Mouse (Mus musculus) embryonic facial prominence, embryonic 11.5 days (tissue): ENCODE measurements around the gene Nlrp6. TPM values are rescaled to one million over a fixed set of nuclear protein-coding genes. Genes with fewer than 3 reads are reported as not detected.
A peak's percentile ranks its signal among the peaks of the same experiment; 100 is the strongest.

ENCODE experiments used
- ATAC-seq: fragments of 200-750 bp; cut with Nextera tagmentation; replicated peaks from 2 replicates; pipeline ENCODE4 v1.8.0; 2017; ENCODE audit warnings: low read depth; ENCODE audit not compliant: insufficient number of reproducible peaks, low FRiP score, low TSS enrichment
- DNase-seq: peaks from one replicate; pipeline ENCODE4 v3.0.0-alpha.2; 2015; ENCODE audit warnings: low spot score
- H3K27ac ChIP-seq: fragments of 300-500 bp; sonication (generic); replicated peaks from 2 replicates; pipeline ENCODE4 v1.5.1; 2014; ENCODE audit warnings: mild to moderate bottlenecking, low read depth, low read length, control low read depth
- H3K27me3 ChIP-seq: fragments of 300-500 bp; sonication (generic); 2 replicates; pipeline ENCODE4 v1.6.1; 2014; ENCODE audit warnings: mild to moderate bottlenecking, low read length, moderate library complexity, mixed read lengths; ENCODE audit not compliant: control insufficient read depth, insufficient read depth
- H3K36me3 ChIP-seq: fragments of 300-500 bp; sonication (generic); replicated peaks from 2 replicates; pipeline ENCODE4 v1.6.1; 2014; ENCODE audit warnings: low read depth, mild to moderate bottlenecking, low read length, moderate library complexity, mixed read lengths; ENCODE audit not compliant: control insufficient read depth, insufficient read depth
- H3K4me1 ChIP-seq: fragments of 300-500 bp; sonication (generic); 2 replicates; pipeline ENCODE4 v1.6.1; 2014; ENCODE audit warnings: low read length, mixed read lengths; ENCODE audit not compliant: control insufficient read depth, insufficient read depth
- H3K4me2 ChIP-seq: fragments of 300-500 bp; sonication (generic); 2 replicates; pipeline ENCODE4 v1.6.1; 2014; ENCODE audit warnings: low read depth, mild to moderate bottlenecking, control low read depth, low read length, moderate library complexity
- H3K4me3 ChIP-seq: fragments of 300-500 bp; sonication (generic); 2 replicates; pipeline ENCODE4 v1.5.1; 2014; ENCODE audit warnings: low read depth, low read length, control low read depth
- H3K9ac ChIP-seq: fragments of 300-500 bp; sonication (generic); replicated peaks from 2 replicates; pipeline ENCODE4 v1.6.1; 2014; ENCODE audit warnings: mild to moderate bottlenecking, control low read depth, low read length
- H3K9me3 ChIP-seq: fragments of 300-500 bp; sonication (generic); replicated peaks from 2 replicates; pipeline ENCODE4 v1.6.1; 2016; ENCODE audit warnings: mild to moderate bottlenecking, low read length, inconsistent platforms, mixed read lengths; ENCODE audit not compliant: control insufficient read depth
- WGBS: fragments of 180-500 bp; shearing (Covaris S2); extraction: QIAGEN DNeasy Blood & Tissue Kit; methylation state at CpG from one replicate; pipeline ENCODE4 v1.1.7; 2014; 5-methylcytosine and 5-hydroxymethylcytosine counted together
- polyA plus RNA-seq: library from polyadenylated mRNA; unstranded; fragments of >200 nt; fragmentation: Nextera tagmentation; extraction: Ambion mirVana; gene quantifications from 2 replicates; pipeline ENCODE4 v1.2.1, GENCODE M21; 2014

The Nlrp6 gene
- polyA plus RNA-seq, 1 experiment from 2014 or later = not detected

DNA sequence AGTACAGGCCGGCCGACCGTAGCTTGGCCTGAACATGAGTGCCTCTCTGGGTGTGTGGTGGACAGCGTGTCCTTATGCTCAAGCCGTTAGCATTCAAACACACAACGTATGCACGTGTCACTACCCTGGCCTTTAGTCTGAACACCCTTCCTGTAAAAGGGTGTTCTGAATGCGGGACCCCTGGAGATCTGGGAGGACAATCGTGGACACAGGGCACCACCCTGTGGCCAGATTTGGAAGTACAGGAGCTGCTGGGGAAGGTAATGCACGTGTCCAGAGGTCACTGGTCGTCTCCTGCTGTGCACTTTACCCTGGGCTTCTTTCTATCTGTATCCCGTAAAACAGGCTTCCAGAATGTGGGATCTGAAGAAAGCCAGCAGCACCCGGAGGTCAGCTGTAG lies 17.5 kb upstream of the Nlrp6 start:
- Histone ChIP-seq H3K4me1 (no peaks in the 10 kb centered on the region), H3K27me3 (no peaks in the 10 kb centered on the region), H3K4me3 (no peak overlapping the region), H3K9me3 (no peaks in the 10 kb centered on the region), H3K9ac (0 out of 2 replicates have a peak overlapping the region, but pooled peaks have one; percentile 2), H3K4me2 (no peak overlapping the region), H3K36me3 (no peaks in the 10 kb centered on the region; the same call in 1 of the 2 replicates), H3K27ac (no peak overlapping the region)
- DNase-seq = peak; percentile 81
- 25% methylated on average over 13 of the region's 13 CpGs for WGBS
- ATAC-seq = 0 out of 2 replicates have a peak, but pooled peaks have one; percentile 44

- no peak overlapping the region for H3K4me2 ChIP-seq
- no peaks in the 10 kb centered on the region for H3K36me3 ChIP-seq
- ATAC-seq (no peak), DNase-seq (no peak)
- no peaks in the 10 kb centered on the region for H3K9me3 ChIP-seq
- H3K4me1 ChIP-seq = no peaks in the 10 kb centered on the region; the same call in 1 of the 2 replicates
- no peak overlapping the region for H3K27ac ChIP-seq
- no peak overlapping the region for H3K9ac ChIP-seq
- H3K4me3 ChIP-seq = no peak overlapping the region
- 78% methylated on average over 2 of the region's 2 CpGs for WGBS
- no peaks in the 10 kb centered on the region for H3K27me3 ChIP-seq
Observed at GRCm38 (mm10) chr7:140905642-140906081, 15.0 kb upstream of the Nlrp6 start.

DNA sequence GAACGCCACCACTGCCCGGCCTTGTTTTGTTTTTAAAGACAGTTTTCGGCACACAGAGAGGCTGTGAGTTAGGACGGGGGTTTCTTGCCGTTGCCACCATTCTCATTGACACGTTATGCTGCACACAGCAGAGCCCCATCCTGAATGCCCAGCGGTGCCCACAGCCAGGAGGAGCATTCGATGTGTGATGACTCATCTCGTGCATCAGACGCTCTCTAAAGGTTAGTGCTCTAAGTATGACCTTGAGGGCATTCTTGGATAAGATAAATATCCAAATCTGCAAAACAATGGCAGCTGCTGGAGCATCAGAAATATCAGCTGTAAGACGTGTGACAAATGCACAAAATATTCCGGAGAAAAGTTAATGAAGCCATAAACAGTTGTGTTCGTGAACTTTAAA lies 13.6 kb upstream of the Nlrp6 start:
- H3K9me3 ChIP-seq = no peaks in the 10 kb centered on the region
- no peak for DNase-seq
- no peak overlapping the region for H3K4me2 ChIP-seq
- no peak for ATAC-seq
- no peaks in the 10 kb centered on the region for H3K27me3 ChIP-seq
- no peaks in the 10 kb centered on the region; the same call in 1 of the 2 replicates for H3K4me1 ChIP-seq
- no peaks in the 10 kb centered on the region for H3K36me3 ChIP-seq
- H3K27ac ChIP-seq = no peak overlapping the region
- no peak overlapping the region for H3K4me3 ChIP-seq
- no peak overlapping the region for H3K9ac ChIP-seq
- 85% methylated on average over 13 of the region's 13 CpGs for WGBS

GRCm38 (mm10) chr7:140907697-140908096 lies 13.0 kb upstream of the Nlrp6 start:
- ATAC-seq = no peak

GRCm38 (mm10) chr7:140908181-140908580 lies 12.5 kb upstream of the Nlrp6 start:
- H3K36me3 ChIP-seq = no peaks in the 10 kb centered on the region
- H3K27ac ChIP-seq = no peak overlapping the region
- no peak for DNase-seq
- WGBS = 48% methylated on average over 7 of the region's 7 CpGs
- H3K9me3 ChIP-seq = no peaks in the 10 kb centered on the region
- ATAC-seq = no peak
- no peak overlapping the region for H3K4me2 ChIP-seq
- H3K9ac ChIP-seq = no peak overlapping the region; the same call in 1 of the 2 replicates
- H3K27me3 ChIP-seq = no peaks in the 10 kb centered on the region
- no peak overlapping the region for H3K4me3 ChIP-seq
- H3K4me1 ChIP-seq = no peaks in the 10 kb centered on the region; the same call in 1 of the 2 replicates

More at GRCm38 (mm10) chr7:140907697-140908096, 13.0 kb upstream of the Nlrp6 start:
- Histone ChIP-seq H3K27ac (no peak overlapping the region), H3K4me3 (no peak overlapping the region), H3K9ac (no peak overlapping the region), H3K4me2 (no peak overlapping the region), H3K4me1 (no peaks in the 10 kb centered on the region; the same call in 1 of the 2 replicates), H3K9me3 (no peaks in the 10 kb centered on the region), H3K27me3 (no peaks in the 10 kb centered on the region), H3K36me3 (no peaks in the 10 kb centered on the region)
- no peak for DNase-seq
- 83% methylated on average over 7 of the region's 7 CpGs for WGBS

GRCm38 (mm10) chr7:140908634-140909107 lies 12.0 kb upstream of the Nlrp6 start:
- WGBS = under 1% methylated on average over 19 of the region's 19 CpGs
- peak; percentile 82 for ATAC-seq
- no peak overlapping the region for H3K27ac ChIP-seq

DNA sequence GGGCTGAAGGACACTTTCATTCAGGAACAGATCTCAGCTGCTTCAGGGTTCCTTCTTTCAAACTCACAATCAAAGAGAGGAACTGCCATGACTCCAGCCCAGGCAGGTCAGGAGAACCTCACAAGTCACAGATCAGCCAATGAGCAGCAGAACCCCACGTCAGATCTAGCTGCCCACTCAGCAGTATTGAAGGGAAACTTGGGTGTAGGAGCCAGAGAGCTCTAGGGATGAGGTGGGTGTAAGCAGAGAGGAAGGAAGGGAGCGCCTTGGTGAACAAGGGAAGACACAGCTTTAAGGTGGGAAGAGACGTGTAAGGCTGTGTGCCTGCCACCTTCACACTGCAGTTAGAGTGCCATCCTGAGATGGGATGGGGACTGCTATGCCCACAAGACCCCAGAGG lies 8.4 kb upstream of the Nlrp6 start:
- 77% methylated on average over 3 of the region's 3 CpGs for WGBS
- Histone ChIP-seq H3K9ac (no peak overlapping the region), H3K27ac (no peak overlapping the region), H3K9me3 (no peaks in the 10 kb centered on the region), H3K4me2 (no peak overlapping the region), H3K4me3 (no peak overlapping the region), H3K4me1 (no peaks in the 10 kb centered on the region; the same call in 1 of the 2 replicates), H3K27me3 (no peaks in the 10 kb centered on the region), H3K36me3 (no peaks in the 10 kb centered on the region)
- ATAC-seq = no peak
- DNase-seq = no peak

More at GRCm38 (mm10) chr7:140908634-140909107, 12.0 kb upstream of the Nlrp6 start:
- no peaks in the 10 kb centered on the region for H3K36me3 ChIP-seq
- H3K9me3 ChIP-seq = no peaks in the 10 kb centered on the region
- no peaks in the 10 kb centered on the region for H3K27me3 ChIP-seq
- no peaks in the 10 kb centered on the region; the same call in 1 of the 2 replicates for H3K4me1 ChIP-seq
- H3K9ac ChIP-seq = peak overlapping the region; percentile 47; the same call in 1 of the 2 replicates
- H3K4me3 ChIP-seq = peak overlapping the region; percentile 34
- peak; percentile 92 for DNase-seq
- peak overlapping the region; percentile 74 for H3K4me2 ChIP-seq

- Histone ChIP-seq H3K4me3 (no peak overlapping the region), H3K27me3 (no peaks in the 10 kb centered on the region), H3K9ac (no peak overlapping the region), H3K9me3 (no peaks in the 10 kb centered on the region), H3K27ac (no peak overlapping the region), H3K4me1 (no peaks in the 10 kb centered on the region; the same call in 1 of the 2 replicates), H3K36me3 (no peaks in the 10 kb centered on the region), H3K4me2 (no peak overlapping the region)
- WGBS = 64% methylated on average over 5 of the region's 5 CpGs
- ATAC-seq = no peak
- no peak for DNase-seq
Observed at GRCm38 (mm10) chr7:140912846-140913482, 7.7 kb upstream of the Nlrp6 start.
